Mouse (Mus musculus) ovary, postnatal 36 days (tissue): ENCODE data around the gene Higd2a.
"Not testable (repeated sequence)": the region's sequence is repeated elsewhere in the genome, so short reads cannot be mapped to it uniquely, and the experiment has no call there.

Source experiments
- DNase-seq: peaks from one replicate; pipeline ENCODE4 v3.0.0; 2022; ENCODE audit warnings: low spot score, mixed read lengths

Gene Higd2a

DNA sequence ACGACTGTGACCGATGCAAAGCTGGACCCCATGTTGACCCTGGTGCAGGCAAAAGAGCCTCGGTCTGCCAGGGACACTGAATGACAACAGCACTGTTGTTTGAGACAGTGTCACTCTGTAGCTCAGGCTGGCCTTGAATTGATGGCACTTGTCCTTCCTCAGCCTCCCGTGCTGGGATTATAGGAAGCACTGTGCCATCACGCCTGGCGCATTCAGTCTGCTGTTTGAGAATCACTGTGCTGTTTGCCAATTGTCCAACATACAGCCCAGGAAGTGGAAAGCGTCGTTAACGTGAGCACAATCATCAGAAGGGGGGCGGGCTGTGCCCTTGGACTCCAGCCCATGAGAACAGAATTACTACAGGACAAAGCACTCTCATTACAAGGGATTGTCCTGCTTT, 7.9 kb upstream of the Higd2a start:
- no peak for DNase-seq

DNA sequence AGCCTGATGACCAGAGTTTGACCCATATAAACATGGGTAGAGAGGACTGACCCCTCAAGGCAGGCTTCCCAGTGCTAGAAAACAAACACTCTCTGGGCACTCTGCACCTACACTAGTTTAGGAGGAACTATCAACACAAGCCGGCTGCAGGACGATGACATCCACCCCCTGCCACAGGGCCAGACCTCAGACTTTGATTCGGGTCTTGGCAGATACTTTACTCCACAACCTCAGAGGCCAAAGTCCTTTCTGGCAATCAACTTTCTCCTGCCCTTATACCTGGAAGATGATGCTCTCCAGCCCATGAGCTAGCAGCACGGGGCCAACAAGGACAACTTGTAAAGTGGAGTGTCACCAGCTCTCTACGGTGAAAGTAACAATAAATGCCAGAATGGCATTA, 7.1 kb upstream of the Higd2a start:
- DNase-seq, result no peak

- DNase-seq, result no peak
Observed at GRCm38 (mm10) chr13:54585831-54586230, 4.2 kb upstream of the Higd2a start.

GRCm38 (mm10) chr13:54589414-54589995, 502 bp upstream of the Higd2a start:
- DNase-seq, result no peak

DNA sequence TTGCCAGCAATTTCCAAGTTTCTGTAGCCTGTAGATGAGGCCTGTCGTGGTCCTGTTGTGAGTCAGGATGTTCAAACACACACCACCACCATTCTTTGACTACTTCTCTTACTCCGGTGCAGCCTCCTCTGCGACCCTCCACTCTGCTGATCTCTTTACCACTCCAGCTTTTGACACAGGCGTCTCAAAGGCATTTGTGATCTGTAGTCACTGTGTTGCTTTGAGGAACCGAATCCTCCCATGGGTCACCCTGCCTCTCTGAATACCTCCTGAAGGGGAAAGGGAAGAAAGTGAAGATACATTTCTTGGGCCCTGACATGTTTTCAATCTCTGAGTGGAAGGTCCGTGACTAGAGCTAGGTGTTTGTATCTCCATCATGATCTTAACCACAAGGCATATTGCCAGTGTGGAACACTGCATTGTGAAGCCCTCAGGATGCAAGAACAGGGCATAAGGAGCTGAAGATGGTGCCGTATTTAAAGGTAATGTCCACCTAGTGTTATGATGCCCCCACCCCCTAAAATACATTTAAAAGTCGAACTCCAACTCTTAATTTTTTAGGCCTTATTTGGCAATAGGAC, 1.9 kb downstream of the Higd2a start:
- DNase-seq, result no peak

GRCm38 (mm10) chr13:54593617-54594016, 3.6 kb downstream of the Higd2a start:
- DNase-seq, result no peak

DNA sequence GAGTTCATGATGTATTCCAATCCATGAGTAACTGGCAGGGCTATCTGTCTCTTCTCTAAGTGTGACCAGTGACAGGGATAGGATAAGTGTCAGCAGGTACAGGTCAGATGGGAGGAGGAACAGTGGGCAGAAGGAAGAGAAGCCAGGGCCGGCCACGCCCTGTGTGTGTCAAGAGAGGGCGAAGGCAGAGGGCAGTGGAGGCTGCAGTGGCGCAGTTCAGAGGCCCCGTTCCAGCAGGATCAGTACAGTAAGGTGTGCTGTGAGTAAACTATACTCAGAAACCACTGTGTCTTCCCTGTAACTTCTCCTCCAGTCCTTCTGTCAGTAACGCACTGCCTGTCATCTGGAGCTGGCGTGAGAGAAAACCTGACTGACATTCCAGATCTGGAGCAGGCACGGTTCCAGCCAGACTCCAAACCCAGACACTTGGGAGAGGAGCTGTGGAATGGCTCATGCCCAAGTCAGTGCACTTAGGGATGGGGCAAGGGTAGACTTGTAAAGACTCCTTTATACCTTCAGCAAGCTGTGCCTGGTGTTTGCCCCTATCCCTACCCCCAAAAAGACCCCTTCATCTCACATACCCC, 6.2 kb downstream of the Higd2a start:
- DNase-seq, result no peak

GRCm38 (mm10) chr13:54596870-54597269, 6.9 kb downstream of the Higd2a start:
- DNase-seq, result no peak

DNA sequence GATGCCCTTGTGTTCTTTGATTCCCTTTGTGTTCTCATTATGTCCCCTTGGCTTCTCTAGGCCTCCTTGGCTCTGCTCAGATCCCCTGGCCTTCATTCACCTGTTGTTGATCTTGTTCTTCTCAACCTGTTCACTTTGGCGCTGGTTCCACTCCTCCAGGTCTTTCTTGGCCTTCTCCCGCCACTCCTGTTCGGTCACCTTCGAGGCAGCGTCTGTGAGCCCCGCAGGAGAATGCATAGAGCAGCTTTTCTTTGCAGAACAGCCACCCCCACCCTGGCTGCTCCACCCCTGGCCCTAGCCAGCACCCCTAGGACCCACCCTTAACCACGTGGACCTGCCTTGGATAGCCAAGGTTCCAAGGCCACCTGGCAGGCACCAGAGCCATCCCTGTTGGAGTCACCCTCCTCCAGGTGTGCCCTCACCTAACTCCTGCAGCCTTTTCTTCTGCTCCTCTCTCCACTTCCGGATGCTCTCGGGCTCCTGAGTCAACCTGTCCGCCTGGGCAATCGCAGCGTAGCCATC, 8.7 kb downstream of the Higd2a start:
- no peak for DNase-seq

GRCm38 (mm10) chr13:54602639-54603111, 12.7 kb downstream of the Higd2a start:
- DNase-seq, result no peak

- no peak for DNase-seq
Observed at GRCm38 (mm10) chr13:54603501-54603900, 13.5 kb downstream of the Higd2a start.

DNA sequence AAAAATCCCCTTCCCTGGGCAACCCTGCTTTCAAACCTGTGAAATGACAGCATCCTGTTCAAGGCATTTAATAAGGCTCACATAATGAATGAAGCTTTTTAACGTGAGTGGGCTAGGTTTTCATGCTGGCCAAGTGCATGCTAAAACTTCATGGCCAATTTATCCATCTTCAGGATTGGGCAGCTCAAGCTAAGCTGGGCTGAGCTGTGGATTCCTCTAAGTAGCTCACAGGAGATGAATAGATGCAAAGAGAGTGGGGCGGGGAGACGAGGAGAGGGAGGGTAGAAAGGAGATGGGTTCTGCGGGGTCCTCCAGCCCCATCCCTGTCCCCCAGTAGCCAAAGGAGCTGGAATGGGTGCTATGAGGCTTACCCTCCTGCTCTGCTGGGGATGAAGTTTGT, 14.2 kb downstream of the Higd2a start:
- DNase-seq, result no peak

GRCm38 (mm10) chr13:54605426-54605825, 15.4 kb downstream of the Higd2a start:
- no peak for DNase-seq

DNA sequence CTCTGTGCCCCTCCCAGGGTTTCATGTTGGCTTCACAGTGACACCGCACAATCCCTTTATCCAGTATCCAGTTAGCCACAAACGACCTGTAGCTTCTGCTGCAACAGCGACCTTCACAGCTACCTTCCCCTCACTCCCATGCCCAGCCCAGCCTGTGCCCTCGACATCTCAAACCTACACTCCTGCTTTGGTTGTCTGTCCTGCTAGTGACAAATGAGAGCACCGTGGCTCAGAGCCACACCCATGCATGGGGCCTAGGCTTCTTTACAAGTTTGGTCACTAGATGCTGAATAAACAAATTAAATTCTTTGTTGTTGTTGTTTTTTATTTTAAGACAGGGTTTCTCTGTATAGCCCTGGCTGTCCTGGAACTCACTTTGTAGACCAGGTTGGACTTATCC, 17.2 kb downstream of the Higd2a start:
- no peak for DNase-seq

- DNase-seq, result no peak
Observed at GRCm38 (mm10) chr13:54608002-54608401, 18.0 kb downstream of the Higd2a start.

DNA sequence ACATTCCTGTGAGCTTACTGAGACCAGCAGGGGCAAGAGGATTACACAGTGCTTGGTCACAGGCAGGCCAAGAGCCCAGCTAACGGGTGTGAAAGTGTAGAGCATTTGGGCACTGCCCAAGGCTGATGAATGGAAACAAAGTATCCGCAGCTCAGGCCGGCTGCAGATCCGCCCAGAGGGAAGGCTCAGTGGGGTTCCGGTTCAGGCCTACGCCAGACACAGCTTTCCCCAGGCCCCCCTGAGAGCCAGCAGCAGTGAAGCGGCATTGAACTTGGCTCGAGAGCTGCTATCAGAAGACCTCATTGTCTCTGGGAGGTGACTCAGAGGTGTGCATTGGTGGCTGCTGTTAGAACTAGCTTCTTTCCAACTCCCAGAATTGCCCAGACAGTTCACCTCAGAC, 18.7 kb downstream of the Higd2a start:
- DNase-seq, result peak; percentile 17

GRCm38 (mm10) chr13:54609301-54609700, 19.3 kb downstream of the Higd2a start:
- DNase-seq, result no peak

DNA sequence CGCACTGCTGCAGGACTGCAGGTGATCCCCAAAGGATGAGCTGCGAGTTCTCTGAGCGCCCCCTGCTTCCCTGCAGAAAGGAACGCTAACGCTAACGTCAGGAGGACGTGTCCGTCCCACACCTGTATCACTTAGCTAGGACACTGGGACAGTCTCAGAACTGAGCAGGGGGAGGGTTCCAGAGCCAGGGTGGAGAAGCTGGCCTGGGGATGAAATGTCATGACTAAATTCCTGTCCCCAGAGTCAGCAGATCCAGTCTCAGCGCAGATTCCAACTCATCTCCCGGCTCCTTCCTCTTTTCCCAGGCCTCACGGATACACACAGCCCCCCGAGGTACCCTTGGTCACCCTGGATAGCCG, 20.6 kb downstream of the Higd2a start:
- no peak for DNase-seq

DNA sequence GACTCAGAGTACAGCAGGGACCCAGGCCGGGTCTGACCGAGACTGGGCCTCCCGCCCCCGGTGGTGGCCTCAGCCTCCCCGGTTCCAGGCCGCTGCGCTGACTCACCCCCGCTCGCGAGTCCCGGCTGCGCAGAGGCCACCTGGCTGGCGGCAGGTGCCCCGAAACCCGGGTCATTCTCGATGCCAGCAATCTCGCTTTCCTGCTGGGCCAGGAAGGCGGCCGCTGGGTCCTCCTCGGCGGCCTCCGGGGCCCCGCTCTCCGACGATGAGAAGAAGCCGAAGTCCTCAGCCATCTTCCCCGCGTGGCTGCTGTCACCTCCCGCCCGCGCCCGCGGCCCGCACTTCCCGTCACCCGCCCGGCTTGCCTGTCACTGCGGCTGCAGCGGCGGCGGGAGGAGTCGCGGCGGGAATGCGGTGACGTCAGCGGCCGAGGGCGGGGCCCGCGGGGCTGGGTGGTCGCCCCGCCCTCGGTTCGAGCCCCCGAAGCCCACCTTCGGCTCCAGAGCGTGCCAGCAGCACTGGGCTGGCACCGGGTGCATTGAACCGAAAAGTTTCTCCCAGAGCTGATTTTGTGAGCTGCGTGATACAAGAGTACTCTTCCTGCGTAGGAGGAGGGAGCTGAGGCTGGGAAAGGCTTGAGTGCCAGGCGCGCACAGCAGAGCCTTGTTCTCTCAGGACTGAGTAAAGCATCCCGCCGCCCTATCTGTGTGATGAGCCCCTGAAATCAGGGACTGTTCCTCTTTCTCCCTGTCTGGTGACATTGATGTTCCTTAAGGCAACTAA, 21.2 kb downstream of the Higd2a start, which contains the start of gene Cltb:
Cltb (minus strand) TSS at position 373 of the 783 bp plus-strand sequence.
- DNase-seq, result peak; percentile 85

- DNase-seq, result not testable (repeated sequence)
Observed at GRCm38 (mm10) chr13:54613141-54613540, 23.1 kb downstream of the Higd2a start.

DNA sequence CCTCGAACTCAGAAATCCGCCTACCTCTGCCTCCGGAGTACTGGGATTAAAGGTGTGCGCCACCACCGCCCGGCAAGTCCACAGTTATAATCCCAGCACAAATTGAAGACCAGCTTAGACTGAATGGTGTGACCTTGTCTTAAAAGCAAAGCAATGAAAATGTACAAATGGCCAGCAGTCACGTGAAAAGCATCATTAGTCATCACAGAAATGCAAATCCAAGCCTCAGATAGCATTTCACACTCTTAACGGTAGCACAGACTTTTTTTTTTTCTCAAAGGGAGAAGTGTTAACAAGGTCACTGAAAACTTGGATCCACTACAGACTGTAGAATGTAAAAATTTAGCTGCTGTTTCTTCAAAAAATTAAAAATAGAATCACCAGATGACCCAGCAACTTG, 26.3 kb downstream of the Higd2a start:
- no peak for DNase-seq

- no peak for DNase-seq
Observed at GRCm38 (mm10) chr13:54616998-54617397, 27.0 kb downstream of the Higd2a start.
